Mouse (Mus musculus) myocyte (in vitro differentiated cells): ENCODE measurements around the gene Tbx15. TPM values are rescaled to one million over a fixed set of nuclear protein-coding genes. Genes with fewer than 3 reads are reported as not detected.

ENCODE experiments used
- H3K27me3 ChIP-seq: one replicate; pipeline ENCODE4 v1.6.1; 2011; ENCODE audit not compliant: control insufficient read depth, insufficient read depth, insufficient read length
- H3K36me3 ChIP-seq: one replicate; pipeline ENCODE4 v1.6.1; 2011; ENCODE audit not compliant: control insufficient read depth, insufficient read depth
- H3K4me2 ChIP-seq: one replicate; pipeline ENCODE4 v1.6.1; 2011; ENCODE audit warnings: low read depth, control low read depth
- H3K4me3 ChIP-seq: one replicate; pipeline ENCODE4 v1.5.1; 2011; ENCODE audit warnings: mild to moderate bottlenecking, control low read depth, moderate library complexity
- H3K79me2 ChIP-seq: one replicate; pipeline ENCODE4 v1.6.1; 2011; ENCODE audit not compliant: control insufficient read depth, insufficient read depth
- H3ac ChIP-seq: one replicate; pipeline ENCODE4 v1.6.1; 2011; ENCODE audit not compliant: control insufficient read depth, insufficient read length
- CEBPB ChIP-seq: IDR thresholded peaks from 2 replicates; pipeline ENCODE4 v1.6.1; 2011; ENCODE audit warnings: mild to moderate bottlenecking, moderate library complexity; ENCODE audit not compliant: poor library complexity, insufficient read depth, severe bottlenecking
- E2F4 ChIP-seq: IDR thresholded peaks from one replicate; pipeline ENCODE4 v1.6.1; 2011; ENCODE audit warnings: mild to moderate bottlenecking, control low read depth, moderate library complexity; ENCODE audit not compliant: insufficient read depth
- MAX ChIP-seq: IDR thresholded peaks from one replicate; pipeline ENCODE4 v1.6.1; 2011; ENCODE audit warnings: low read depth, mild to moderate bottlenecking, control low read depth
- MYOD1 ChIP-seq, 3 experiments: IDR thresholded peaks; one replicate each; pipeline ENCODE4 v1.6.1; 2011; ENCODE audit warnings: control low read depth in 2 of 3, low read depth in 2 of 3, mild to moderate bottlenecking in 2 of 3, moderate library complexity in 1 of 3; ENCODE audit not compliant: insufficient read length in 2 of 3, control insufficient read depth in 1 of 3
- MYOG ChIP-seq, 3 experiments: IDR thresholded peaks; one replicate each; pipeline ENCODE4 v1.6.1; 2011; ENCODE audit warnings: control low read depth in 2 of 3, low read depth in 2 of 3, mild to moderate bottlenecking in 2 of 3; ENCODE audit not compliant: insufficient read length in 2 of 3, control insufficient read depth in 1 of 3, insufficient read depth in 1 of 3
- POLR2A ChIP-seq: IDR thresholded peaks from one replicate; pipeline ENCODE4 v1.6.1; 2011; ENCODE audit warnings: low read depth, mild to moderate bottlenecking, control low read depth, moderate library complexity; ENCODE audit not compliant: insufficient read length
- POLR2AphosphoS2 ChIP-seq: IDR thresholded peaks from one replicate; pipeline ENCODE4 v1.6.1; 2011; ENCODE audit warnings: low read depth, control low read depth; ENCODE audit not compliant: insufficient read length
- REST ChIP-seq: IDR thresholded peaks from one replicate; pipeline ENCODE4 v1.6.1; 2011; ENCODE audit warnings: mild to moderate bottlenecking, control low read depth, moderate library complexity; ENCODE audit not compliant: insufficient read depth, insufficient read length
- SRF ChIP-seq: IDR thresholded peaks from one replicate; pipeline ENCODE4 v1.6.1; 2011; ENCODE audit warnings: low read depth; ENCODE audit not compliant: control insufficient read depth, insufficient read length
- TCF12 ChIP-seq: IDR thresholded peaks from one replicate; pipeline ENCODE4 v1.6.1; 2011; ENCODE audit warnings: mild to moderate bottlenecking, control low read depth; ENCODE audit not compliant: poor library complexity, insufficient read depth, severe bottlenecking
- TCF3 ChIP-seq: IDR thresholded peaks from one replicate; pipeline ENCODE4 v1.6.1; 2011; ENCODE audit warnings: low read depth, control low read depth; ENCODE audit not compliant: insufficient read length
- USF1 ChIP-seq: IDR thresholded peaks from one replicate; pipeline ENCODE4 v1.6.1; 2011; ENCODE audit warnings: low read depth, mild to moderate bottlenecking, control low read depth, moderate library complexity
- polyA plus RNA-seq: library from polyadenylated mRNA; unstranded; fragments of >200 nt; fragmentation: generic; extraction: Trizol; gene quantifications from one replicate; pipeline ENCODE4 v1.2.1, GENCODE M21; 2012; ENCODE audit warnings: missing spikeins

The Tbx15 gene
- polyA plus RNA-seq, 1 experiment, result 24.8 TPM

- peaks cover 22% of the 10 kb centered on the region for H3K79me2 ChIP-seq
- H3K36me3 ChIP-seq, result no peaks in the 10 kb centered on the region
- no peak overlapping the region for H3K4me2 ChIP-seq
- no peak overlapping the region for H3K4me3 ChIP-seq
- H3ac ChIP-seq, result no peak overlapping the region
- no peak for TF ChIP-seq TCF12
- no peak for TF ChIP-seq MYOG (IDR thresholded peaks at IDR 0.05; ENCODE audit: control insufficient read depth in 1 of 3, insufficient read depth in 1 of 3, insufficient read length in 2 of 3, low read depth in 2 of 3)
- TF ChIP-seq POLR2A, result no peak
- TF ChIP-seq MYOD1 (IDR thresholded peaks at IDR 0.05; ENCODE audit: control insufficient read depth in 1 of 3, insufficient read length in 2 of 3, low read depth in 2 of 3), result no peak
- no peak for TF ChIP-seq TCF3
- no peak for TF ChIP-seq SRF
- TF ChIP-seq CEBPB, result no peak
- TF ChIP-seq E2F4, result no peak
- no peak for TF ChIP-seq MAX
- no peak for TF ChIP-seq POLR2AphosphoS2
- TF ChIP-seq USF1, result no peak
- no peak for TF ChIP-seq REST
- H3K27me3 ChIP-seq, result no peaks in the 10 kb centered on the region
These were observed 39.5 kb downstream of the Tbx15 start for GRCm38 (mm10) chr3:99279718-99280117.

- peaks cover 29% of the 10 kb centered on the region for H3K79me2 ChIP-seq
- H3K4me3 ChIP-seq, result no peak overlapping the region
- no peaks in the 10 kb centered on the region for H3K27me3 ChIP-seq
- H3K4me2 ChIP-seq, result no peak overlapping the region
- no peak for TF ChIP-seq MAX
- no peak for TF ChIP-seq MYOD1 (IDR thresholded peaks at IDR 0.05; ENCODE audit: control insufficient read depth in 1 of 3, insufficient read length in 2 of 3, low read depth in 2 of 3)
- TF ChIP-seq SRF, result no peak
- no peak overlapping the region for H3ac ChIP-seq
- H3K36me3 ChIP-seq, result no peaks in the 10 kb centered on the region
These were observed 41.3 kb downstream of the Tbx15 start for GRCm38 (mm10) chr3:99281453-99281852.

- H3ac ChIP-seq, result no peak overlapping the region
- TF ChIP-seq SRF, result no peak
- no peak for TF ChIP-seq TCF12
- TF ChIP-seq POLR2A, result no peak
- TF ChIP-seq CEBPB, result no peak
- no peaks in the 10 kb centered on the region for H3K27me3 ChIP-seq
- no peak overlapping the region for H3K4me2 ChIP-seq
- no peaks in the 10 kb centered on the region for H3K36me3 ChIP-seq
- peaks cover 37% of the 10 kb centered on the region for H3K79me2 ChIP-seq
- no peak overlapping the region for H3K4me3 ChIP-seq
These were observed 48.1 kb downstream of the Tbx15 start for GRCm38 (mm10) chr3:99288302-99288701.

- Histone ChIP-seq H3ac (no peak overlapping the region), H3K4me2 (no peak overlapping the region), H3K27me3 (no peaks in the 10 kb centered on the region), H3K79me2 (peaks cover 28% of the 10 kb centered on the region), H3K4me3 (no peak overlapping the region), H3K36me3 (no peaks in the 10 kb centered on the region)
- TF ChIP-seq TCF12 (peak; percentile 9), SRF (no peak), TCF3 (no peak), REST (no peak), MYOD1 (IDR thresholded peaks at IDR 0.05; ENCODE audit: control insufficient read depth in 1 of 3, insufficient read length in 2 of 3, low read depth in 2 of 3) (peak in 2 of 3 experiments; percentile 36 to 69), MYOG (IDR thresholded peaks at IDR 0.05; ENCODE audit: control insufficient read depth in 1 of 3, insufficient read depth in 1 of 3, insufficient read length in 2 of 3, low read depth in 2 of 3) (peak in 1 of 3 experiments; percentile 76)
These were observed 50.0 kb downstream of the Tbx15 start for GRCm38 (mm10) chr3:99290064-99290702.

- TF ChIP-seq TCF12 (no peak), POLR2A (no peak), REST (no peak), MYOD1 (IDR thresholded peaks at IDR 0.05; ENCODE audit: control insufficient read depth in 1 of 3, insufficient read length in 2 of 3, low read depth in 2 of 3) (no peak), E2F4 (no peak), TCF3 (no peak), SRF (no peak), MAX (no peak), CEBPB (no peak), MYOG (IDR thresholded peaks at IDR 0.05; ENCODE audit: control insufficient read depth in 1 of 3, insufficient read depth in 1 of 3, insufficient read length in 2 of 3, low read depth in 2 of 3) (no peak), USF1 (no peak), POLR2AphosphoS2 (no peak)
- Histone ChIP-seq H3K27me3 (no peaks in the 10 kb centered on the region), H3ac (no peak overlapping the region)
These were observed 50.7 kb downstream of the Tbx15 start for GRCm38 (mm10) chr3:99290878-99291277.

More at GRCm38 (mm10) chr3:99290878-99291277, 50.7 kb downstream of the Tbx15 start:
- peaks cover 23% of the 10 kb centered on the region for H3K79me2 ChIP-seq
- H3K4me3 ChIP-seq, result no peak overlapping the region
- no peak overlapping the region for H3K4me2 ChIP-seq
- no peaks in the 10 kb centered on the region for H3K36me3 ChIP-seq
